Mouse (Mus musculus) spleen, postnatal 4 days (tissue): ENCODE data around the gene P2rx3.

Source experiments
- DNase-seq, 2 experiments: peaks; one replicate each; pipeline ENCODE4 v3.0.0; 2022; ENCODE audit warnings: low spot score in 2 of 2

Gene P2rx3

GRCm38 (mm10) chr2:84987930-84988329, 49.3 kb downstream of the P2rx3 start, which contains the start of gene Prg3:
TSS of gene Prg3 (plus strand) at chr2:84988215.
- no peak for DNase-seq

- DNase-seq: no peak
Observed at GRCm38 (mm10) chr2:84980188-84980587, 57.1 kb downstream of the P2rx3 start, which contains the start of gene Prg2. TSS of gene Prg2 (plus strand) at chr2:84980461.

- DNase-seq: no peak
Observed at GRCm38 (mm10) chr2:84975580-84975979, 61.7 kb downstream of the P2rx3 start.

GRCm38 (mm10) chr2:84967318-84967991, 69.8 kb downstream of the P2rx3 start:
- DNase-seq: no peak

GRCm38 (mm10) chr2:84964111-84964801, 73.0 kb downstream of the P2rx3 start:
- DNase-seq: no peak

- DNase-seq: no peak
Observed at GRCm38 (mm10) chr2:84962906-84963507, 74.3 kb downstream of the P2rx3 start.

GRCm38 (mm10) chr2:84961901-84962300, 75.4 kb downstream of the P2rx3 start:
- DNase-seq: no peak

GRCm38 (mm10) chr2:84961300-84961699, 76.0 kb downstream of the P2rx3 start:
- DNase-seq: no peak

- no peak for DNase-seq
Observed at GRCm38 (mm10) chr2:84958588-84959264, 78.5 kb downstream of the P2rx3 start.

GRCm38 (mm10) chr2:84956274-84956673, 81.0 kb downstream of the P2rx3 start:
- DNase-seq: peak; percentile 76 to 91

- no peak for DNase-seq
Observed at GRCm38 (mm10) chr2:84955435-84955834, 81.8 kb downstream of the P2rx3 start.

- no peak for DNase-seq
Observed at GRCm38 (mm10) chr2:84952693-84953092, 84.6 kb downstream of the P2rx3 start.

- DNase-seq: no peak
Observed at GRCm38 (mm10) chr2:84952251-84952650, 85.0 kb downstream of the P2rx3 start.

- no peak for DNase-seq
Observed at GRCm38 (mm10) chr2:84951027-84951426, 86.2 kb downstream of the P2rx3 start.

GRCm38 (mm10) chr2:84948721-84949120, 88.5 kb downstream of the P2rx3 start:
- no peak for DNase-seq
